25 mouse cellular contexts compared by ENCODE assay signal in genomic region chr17:85704369-85705260, GRCm38 (mm10). TPM values are rescaled to one million over a fixed set of nuclear protein-coding genes. Genes with fewer than 3 reads are reported as not detected.
DNase-seq lines count a peak whose midpoint lies in the region; ATAC-seq and TF ChIP-seq lines count a peak whose summit lies in the region.
"Had no signal": no experiment of that assay in that cellular context is flagged by ENCODE, and none has a peak within 500 bp of the region (broad histone marks: within the 10 kb centered on the region; RNA-seq: fewer than 3 reads in every experiment).

No protein-coding gene starts in this region.

- no peaks in the 10 kb centered on the region for H3K36me3 ChIP-seq in forebrain, postnatal 0 days (ENCODE audit: insufficient read depth)
- H3K36me3 ChIP-seq in forebrain, embryonic 11.5 days (ENCODE audit: control insufficient read depth, insufficient read depth, low read length): no peaks in the 10 kb centered on the region
- no peaks in the 10 kb centered on the region for H3K36me3 ChIP-seq in neural tube, embryonic 14.5 days (ENCODE audit: control insufficient read depth, insufficient read depth, low read length)
- H3K36me3 ChIP-seq: embryonic facial prominence, embryonic 13.5 days; G1E; heart, embryonic 12.5 days; intestine, embryonic 15.5 days; lung, embryonic 15.5 days; midbrain, embryonic 10.5 days had no signal

- H3K27ac ChIP-seq in forebrain, postnatal 0 days (ENCODE audit: low read depth, low read length): no peak overlapping the region
- no peak overlapping the region for H3K27ac ChIP-seq in forebrain, embryonic 11.5 days (ENCODE audit: low read depth, low read length)
- no peak overlapping the region for H3K27ac ChIP-seq in neural tube, embryonic 14.5 days (ENCODE audit: low read depth, low read length)
- H3K27ac ChIP-seq: embryonic facial prominence, embryonic 13.5 days; intestine, embryonic 15.5 days; left cerebral cortex, adult 2 months; liver, embryonic 14.5 days; lung, embryonic 15.5 days; macrophage; midbrain, embryonic 10.5 days had no signal

- peak; percentile 72 for ATAC-seq in forebrain, postnatal 0 days
- ATAC-seq in forebrain, embryonic 11.5 days (replicated peaks; ENCODE audit: low FRiP score): no peak
- peak; percentile 71 for ATAC-seq in neural tube, embryonic 14.5 days (ENCODE audit: low read depth)
- ATAC-seq: intestine, embryonic 15.5 days had no signal

- H3K9ac ChIP-seq in forebrain, postnatal 0 days: no peak overlapping the region
- H3K9ac ChIP-seq in forebrain, embryonic 11.5 days (ENCODE audit: low read length): no peak overlapping the region
- H3K9ac ChIP-seq in neural tube, embryonic 14.5 days (replicated peaks; ENCODE audit: low read depth, low read length): no peak overlapping the region
- H3K9ac ChIP-seq: embryonic facial prominence, embryonic 13.5 days; heart, embryonic 12.5 days; intestine, embryonic 15.5 days; liver, embryonic 14.5 days; lung, embryonic 15.5 days had no signal

- 44% methylated on average over 12 of the region's 12 CpGs for WGBS in forebrain, postnatal 0 days
- WGBS in forebrain, embryonic 11.5 days: 76% methylated on average over 12 of the region's 12 CpGs
- WGBS in neural tube, embryonic 14.5 days: 45% methylated on average over 12 of the region's 12 CpGs

- no peak for DNase-seq in forebrain, postnatal 0 days
- DNase-seq in forebrain, embryonic 11.5 days (ENCODE audit: low spot score): no peak
- peak; percentile 28 for DNase-seq in heart, postnatal 4 days
- no peak for DNase-seq in heart, postnatal 36 days
- DNase-seq in neural tube, embryonic 10.5 days (ENCODE audit: extremely low spot score, low spot score): no peak
- no peak for DNase-seq in kidney, postnatal 14 days
- DNase-seq: adrenal gland, postnatal 14 days; cerebellum, adult 11-12 months; cerebellum, postnatal 14 days; gastrocnemius, postnatal 25 days; kidney, adult 9 months; kidney, postnatal 36 days; right cerebral cortex, postnatal 14 days; thymus, postnatal 36 days had no signal

- TF ChIP-seq CTCF in forebrain, postnatal 0 days (IDR thresholded peaks at IDR 0.05; ENCODE audit: low read depth): no peak

- H3K9me3 ChIP-seq in forebrain, postnatal 0 days (ENCODE audit: low read length): no peaks in the 10 kb centered on the region
- H3K9me3 ChIP-seq in forebrain, embryonic 11.5 days (ENCODE audit: control insufficient read depth, low read length): no peaks in the 10 kb centered on the region
- H3K9me3 ChIP-seq in neural tube, embryonic 14.5 days (ENCODE audit: control insufficient read depth, low read length): no peaks in the 10 kb centered on the region
- H3K9me3 ChIP-seq: embryonic facial prominence, embryonic 13.5 days; G1E; heart, embryonic 12.5 days; intestine, embryonic 15.5 days; lung, embryonic 15.5 days; midbrain, embryonic 10.5 days had no signal

- no peaks in the 10 kb centered on the region for H3K27me3 ChIP-seq in forebrain, postnatal 0 days (ENCODE audit: insufficient read depth, low read length)
- no peaks in the 10 kb centered on the region for H3K27me3 ChIP-seq in forebrain, embryonic 11.5 days (ENCODE audit: control insufficient read depth, insufficient read depth, low read length)
- H3K27me3 ChIP-seq in neural tube, embryonic 14.5 days (ENCODE audit: control insufficient read depth, insufficient read depth, low read length): no peaks in the 10 kb centered on the region
- H3K27me3 ChIP-seq: lung, embryonic 15.5 days had no signal

- H3K4me2 ChIP-seq in forebrain, postnatal 0 days (ENCODE audit: low read depth): no peak overlapping the region
- no peak overlapping the region for H3K4me2 ChIP-seq in forebrain, embryonic 11.5 days (ENCODE audit: low read depth, low read length, severe bottlenecking)
- H3K4me2 ChIP-seq in neural tube, embryonic 14.5 days (ENCODE audit: low read depth, low read length): no peak overlapping the region
- H3K4me2 ChIP-seq: embryonic facial prominence, embryonic 13.5 days; heart, embryonic 12.5 days; intestine, embryonic 15.5 days; lung, embryonic 15.5 days had no signal

- H3K4me3 ChIP-seq in forebrain, postnatal 0 days (ENCODE audit: low read depth, low read length): no peak overlapping the region
- no peak overlapping the region for H3K4me3 ChIP-seq in forebrain, embryonic 11.5 days (ENCODE audit: low read depth, low read length)
- H3K4me3 ChIP-seq in neural tube, embryonic 14.5 days (ENCODE audit: low read depth, low read length): no peak overlapping the region
- H3K4me3 ChIP-seq: embryonic facial prominence, embryonic 13.5 days; heart, embryonic 12.5 days; intestine, embryonic 15.5 days; left cerebral cortex, adult 2 months; lung, embryonic 15.5 days; midbrain, embryonic 10.5 days had no signal

- intact Hi-C loops in heart, postnatal 36 days (cut with DNase I): no loop called here

- no peaks in the 10 kb centered on the region for H3K4me1 ChIP-seq in forebrain, postnatal 0 days (ENCODE audit: insufficient read depth)
- H3K4me1 ChIP-seq in forebrain, embryonic 11.5 days (replicated peaks; ENCODE audit: control insufficient read depth, insufficient read depth, low read length): no peaks in the 10 kb centered on the region
- H3K4me1 ChIP-seq in neural tube, embryonic 14.5 days (ENCODE audit: control insufficient read depth, insufficient read depth, low read length): no peaks in the 10 kb centered on the region
- H3K4me1 ChIP-seq: embryonic facial prominence, embryonic 13.5 days; intestine, embryonic 15.5 days; lung, embryonic 15.5 days had no signal

RNA-seq across cellular contexts. Expression of gene Six2, which starts 16.5 kb away (rescaled TPM):
- 0.92 and 1.1 TPM in 2 replicates for total RNA-seq in forebrain, postnatal 0 days (2014; rRNA removed)
- polyA plus RNA-seq in forebrain, postnatal 0 days (2015; fragmentation: Nextera tagmentation; extraction: Ambion mirVana): 0.39 and 0.70 TPM in 2 replicates
- 12.5 and 12.6 TPM in 2 replicates for polyA plus RNA-seq in forebrain, embryonic 11.5 days (2014; fragmentation: Nextera tagmentation; extraction: Ambion mirVana)
- total RNA-seq in heart, postnatal 4 days (2021): under 1 TPM; 0.45 to 0.83 TPM
- under 1 TPM; 0.30 to 0.33 TPM for total RNA-seq in heart, postnatal 36 days (2021)
- not detected in 2 replicates for polyA plus RNA-seq in neural tube, embryonic 14.5 days (2014; fragmentation: Nextera tagmentation; extraction: Ambion mirVana)
- total RNA-seq: adrenal gland, postnatal 14 days; G1E; neutrophil, adult 5-6 weeks had no signal
- polyA plus RNA-seq: G1E, macrophage had no signal
